Mouse (Mus musculus) kidney, adult 9 months (tissue): ENCODE data around the gene Kctd10.

Source experiments
- DNase-seq: peaks from one replicate; pipeline ENCODE4 v3.0.0; 2022

Kctd10 gene

GRCm38 (mm10) chr5:114378177-114378920, 2.0 kb downstream of the Kctd10 start:
- no peak for DNase-seq

GRCm38 (mm10) chr5:114374409-114375213, 5.7 kb downstream of the Kctd10 start:
- DNase-seq, result peak; percentile 34

- no peak for DNase-seq
Measured at GRCm38 (mm10) chr5:114373581-114373980, 6.7 kb downstream of the Kctd10 start.

- peak; percentile 19 for DNase-seq
Measured at GRCm38 (mm10) chr5:114373174-114373573, 7.1 kb downstream of the Kctd10 start.

- no peak for DNase-seq
Measured at GRCm38 (mm10) chr5:114372565-114372964, 7.7 kb downstream of the Kctd10 start.

GRCm38 (mm10) chr5:114371731-114372473, 8.4 kb downstream of the Kctd10 start:
- peak; percentile 17 for DNase-seq

GRCm38 (mm10) chr5:114371331-114371730, 9.0 kb downstream of the Kctd10 start:
- DNase-seq, result peak; percentile 14

GRCm38 (mm10) chr5:114370371-114370776, 9.9 kb downstream of the Kctd10 start:
- DNase-seq, result peak; percentile 82

GRCm38 (mm10) chr5:114369921-114370320, 10.4 kb downstream of the Kctd10 start:
- DNase-seq, result no peak

- DNase-seq, result no peak
Measured at GRCm38 (mm10) chr5:114368803-114369496, 11.4 kb downstream of the Kctd10 start.

- DNase-seq, result no peak
Measured at GRCm38 (mm10) chr5:114368121-114368520, 12.2 kb downstream of the Kctd10 start.

GRCm38 (mm10) chr5:114365043-114365752, 15.1 kb downstream of the Kctd10 start:
- DNase-seq, result no peak

GRCm38 (mm10) chr5:114360968-114361367, 19.3 kb downstream of the Kctd10 start:
- no peak for DNase-seq

GRCm38 (mm10) chr5:114359586-114359985, 20.7 kb downstream of the Kctd10 start:
- no peak for DNase-seq

GRCm38 (mm10) chr5:114358833-114359232, 21.5 kb downstream of the Kctd10 start:
- DNase-seq, result no peak

- peak; percentile 14 for DNase-seq
Measured at GRCm38 (mm10) chr5:114356936-114357751, 23.2 kb downstream of the Kctd10 start.

- DNase-seq, result peak; percentile 86
Measured at GRCm38 (mm10) chr5:114356250-114356935, 23.9 kb downstream of the Kctd10 start.

- DNase-seq, result no peak
Measured at GRCm38 (mm10) chr5:114351490-114351889, 28.8 kb downstream of the Kctd10 start.

GRCm38 (mm10) chr5:114347005-114347404, 33.3 kb downstream of the Kctd10 start:
- no peak for DNase-seq

GRCm38 (mm10) chr5:114345538-114345937, 34.8 kb downstream of the Kctd10 start:
- no peak for DNase-seq
